ENCODE assay signal across 18 mouse cellular contexts in the genomic region with DNA sequence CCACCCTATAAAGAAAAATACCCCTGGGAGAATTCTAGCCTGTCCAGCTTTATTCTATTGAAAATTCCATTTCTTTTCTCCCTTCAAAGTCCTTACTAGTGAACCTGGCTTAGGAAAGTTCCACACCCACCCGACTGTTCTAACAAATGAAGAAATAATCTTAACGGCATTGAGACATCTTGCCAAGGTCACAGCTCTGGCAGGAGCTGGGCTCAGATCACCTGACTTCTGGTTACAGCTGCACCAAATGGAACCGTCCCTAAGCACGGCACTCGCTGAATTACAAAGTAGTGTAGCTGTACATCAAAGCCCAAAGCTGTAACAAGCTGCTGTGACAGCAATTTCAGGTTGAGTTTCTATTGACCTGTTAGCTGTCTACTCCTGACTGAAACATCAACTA.
A peak's percentile ranks its signal among the peaks of the same experiment; 100 is the strongest.
DNase-seq lines count a peak whose midpoint lies in the region; ATAC-seq and TF ChIP-seq lines count a peak whose summit lies in the region.
"Had no signal": no experiment of that assay in that cellular context is flagged by ENCODE, and none has a peak within 500 bp of the region (broad histone marks: within the 10 kb centered on the region; RNA-seq: fewer than 3 reads in every experiment).

No protein-coding gene starts in this region.

- no peaks in the 10 kb centered on the region for H3K27me3 ChIP-seq in heart, embryonic 11.5 days (ENCODE audit: control insufficient read depth, insufficient read depth, low read length)
- no peaks in the 10 kb centered on the region for H3K27me3 ChIP-seq in liver, adult 2 months (ENCODE audit: control insufficient read depth, insufficient read depth, low read length)
- H3K27me3 ChIP-seq: embryonic facial prominence, embryonic 13.5 days; forebrain, embryonic 12.5 days; limb, embryonic 15.5 days had no signal

- no peaks in the 10 kb centered on the region for H3K36me3 ChIP-seq in heart, embryonic 11.5 days (ENCODE audit: control insufficient read depth, insufficient read depth, low read length)
- no peaks in the 10 kb centered on the region for H3K36me3 ChIP-seq in liver, adult 2 months (ENCODE audit: control insufficient read depth, insufficient read depth, low read length)
- H3K36me3 ChIP-seq: embryonic facial prominence, embryonic 13.5 days; forebrain, embryonic 12.5 days; limb, embryonic 15.5 days had no signal

- WGBS in heart, embryonic 11.5 days (ENCODE audit: insufficient replicate concordance), result 59% methylated on average over 5 of the region's 5 CpGs
- WGBS in liver, adult 2 months, result 29% methylated on average over 5 of the region's 5 CpGs

- no peak overlapping the region for H3K4me2 ChIP-seq in heart, embryonic 11.5 days
- H3K4me2 ChIP-seq: embryonic facial prominence, embryonic 13.5 days; forebrain, embryonic 12.5 days; limb, embryonic 15.5 days; lung, embryonic 14.5 days had no signal

- TF ChIP-seq POLR2A in liver, adult 2 months (IDR thresholded peaks at IDR 0.05; ENCODE audit: extremely low read depth, insufficient read depth, low read length), result no peak

- peak; percentile 36 to 42 for DNase-seq in heart, adult 18-20 months
- DNase-seq in liver, adult 2 months (ENCODE audit: extremely low read depth, low read depth, low spot score), result peak; percentile 63
- DNase-seq in liver, result no peak
- peak; percentile 19 for DNase-seq in fat pad, adult 2 months (ENCODE audit: extremely low read depth, low read depth, low spot score)
- peak; percentile 41 to 63 for DNase-seq in kidney, postnatal 25 days
- DNase-seq in lung, postnatal 25 days (ENCODE audit: low spot score), result no peak
- DNase-seq in lung, postnatal 10 days, result no peak
- DNase-seq: cerebellum, postnatal 25 days; layer of hippocampus, adult 9-11 months; lung, embryonic 14.5 days; right cerebral cortex, postnatal 14 days; thymus, postnatal 25 days had no signal

- H3K4me1 ChIP-seq in heart, embryonic 11.5 days (ENCODE audit: control insufficient read depth, insufficient read depth, low read length), result no peaks in the 10 kb centered on the region
- H3K4me1 ChIP-seq in liver, adult 2 months (ENCODE audit: control insufficient read depth, insufficient read depth, low read length), result no peaks in the 10 kb centered on the region
- H3K4me1 ChIP-seq: embryonic facial prominence, embryonic 13.5 days; forebrain, embryonic 12.5 days; limb, embryonic 15.5 days had no signal

- H3K79me2 ChIP-seq in liver, adult 2 months (ENCODE audit: control insufficient read depth, insufficient read depth, low read length), result no peaks in the 10 kb centered on the region

- no peak overlapping the region for H3K27ac ChIP-seq in heart, embryonic 11.5 days (ENCODE audit: low read depth, low read length)
- no peak overlapping the region for H3K27ac ChIP-seq in liver, adult 2 months (replicated peaks; ENCODE audit: insufficient read depth, low read depth, low read length)
- H3K27ac ChIP-seq: embryonic facial prominence, embryonic 13.5 days; forebrain, embryonic 12.5 days; heart, adult 2 months; limb, embryonic 15.5 days had no signal

- ATAC-seq in heart, embryonic 11.5 days (replicated peaks; ENCODE audit: insufficient number of reproducible peaks, low FRiP score, low TSS enrichment), result no peak
- ATAC-seq: hindbrain, embryonic 16.5 days had no signal

- H3K9ac ChIP-seq in heart, embryonic 11.5 days (ENCODE audit: low read depth, low read length), result no peak overlapping the region
- no peak overlapping the region for H3K9ac ChIP-seq in liver, adult 2 months (ENCODE audit: low read depth, low read length)
- H3K9ac ChIP-seq: embryonic facial prominence, embryonic 13.5 days; forebrain, embryonic 12.5 days; limb, embryonic 15.5 days; lung, embryonic 14.5 days had no signal

- no peaks in the 10 kb centered on the region for H3K9me3 ChIP-seq in heart, embryonic 11.5 days (replicated peaks; ENCODE audit: control insufficient read depth, low read length)
- H3K9me3 ChIP-seq: embryonic facial prominence, embryonic 13.5 days; forebrain, embryonic 12.5 days; limb, embryonic 15.5 days had no signal

- no peak overlapping the region for H3K4me3 ChIP-seq in heart, embryonic 11.5 days (ENCODE audit: low read depth, low read length)
- no peak overlapping the region for H3K4me3 ChIP-seq in liver, adult 2 months (ENCODE audit: insufficient read depth, low read depth, low read length)
- H3K4me3 ChIP-seq: embryonic facial prominence, embryonic 13.5 days; forebrain, embryonic 12.5 days; heart, adult 2 months; limb, embryonic 15.5 days had no signal

- no peak for TF ChIP-seq CTCF in liver, adult 2 months (IDR thresholded peaks at IDR 0.05; ENCODE audit: low read depth, low read length)

Comparison
In these comparisons a context has a peak if more than half of its experiments do, and no peak if none do; other contexts are left out.
1. DNase-seq: peak in heart, adult 18-20 months (2 of 2), liver, adult 2 months (single experiment), fat pad, adult 2 months (single experiment) and kidney, postnatal 25 days (2 of 2); none in liver (single experiment), lung, postnatal 25 days (single experiment) and lung, postnatal 10 days (single experiment).